Mouse (Mus musculus) midbrain, postnatal 0 days (tissue): ENCODE measurements around the gene Ccn5. TPM values are rescaled to one million over a fixed set of nuclear protein-coding genes. Genes with fewer than 3 reads are reported as not detected.

Source experiments
- ATAC-seq: fragments of 200-750 bp; cut with Nextera tagmentation; 2 replicates; pipeline ENCODE4 v1.8.0; 2017; ENCODE audit warnings: moderate number of reproducible peaks, mild to moderate bottlenecking, moderate TSS enrichment, moderate library complexity; ENCODE audit not compliant: low FRiP score
- DNase-seq: peaks from one replicate; pipeline ENCODE4 v3.0.0-alpha.2; 2015; ENCODE audit warnings: low spot score
- H3K27ac ChIP-seq: fragments of 300-500 bp; sonication (generic); 2 replicates; pipeline ENCODE4 v1.5.1; 2014; ENCODE audit warnings: low read depth, mild to moderate bottlenecking, low read length, mixed read lengths
- H3K27me3 ChIP-seq: fragments of 300-500 bp; sonication (generic); 2 replicates; pipeline ENCODE4 v1.6.1; 2014; ENCODE audit warnings: low read length, control low read depth, mixed read lengths; ENCODE audit not compliant: insufficient read depth
- H3K36me3 ChIP-seq: fragments of 300-500 bp; sonication (generic); 2 replicates; pipeline ENCODE4 v1.6.1; 2014; ENCODE audit warnings: low read length, control low read depth, mixed read lengths; ENCODE audit not compliant: insufficient read depth
- H3K4me1 ChIP-seq: fragments of 300-500 bp; sonication (generic); 2 replicates; pipeline ENCODE4 v1.6.1; 2014; ENCODE audit warnings: mild to moderate bottlenecking, control low read depth, antibody characterized with exemption, low read length, mixed read lengths; ENCODE audit not compliant: insufficient read depth
- H3K4me2 ChIP-seq: fragments of 300-500 bp; sonication (generic); 2 replicates; pipeline ENCODE4 v1.6.1; 2014; ENCODE audit warnings: low read depth, mild to moderate bottlenecking, low read length, mixed read lengths; ENCODE audit not compliant: poor library complexity, severe bottlenecking
- H3K4me3 ChIP-seq: fragments of 300-500 bp; sonication (generic); 2 replicates; pipeline ENCODE4 v1.5.1; 2014; ENCODE audit warnings: low read depth, mild to moderate bottlenecking, low read length, moderate library complexity
- H3K9ac ChIP-seq: fragments of 300-500 bp; sonication (generic); replicated peaks from 2 replicates; pipeline ENCODE4 v1.6.1; 2014; ENCODE audit warnings: mild to moderate bottlenecking, low read length, moderate library complexity, mixed read lengths; ENCODE audit not compliant: poor library complexity, severe bottlenecking
- H3K9me3 ChIP-seq: fragments of 300-500 bp; sonication (generic); 2 replicates; pipeline ENCODE4 v1.6.1; 2016; ENCODE audit warnings: low read length, control low read depth
- CTCF ChIP-seq: IDR thresholded peaks from 2 replicates; pipeline ENCODE4 v1.5.1; 2016; ENCODE audit warnings: antibody characterized with exemption, mild to moderate bottlenecking
- WGBS: fragments of 180-500 bp; shearing (Covaris S2); extraction: QIAGEN DNeasy Blood & Tissue Kit; methylation state at CpG from one replicate; pipeline ENCODE4 v1.1.7; 2014; 5-methylcytosine and 5-hydroxymethylcytosine counted together
- polyA plus RNA-seq: library from polyadenylated mRNA; unstranded; fragments of >200 nt; fragmentation: Nextera tagmentation; extraction: Ambion mirVana; gene quantifications from 2 replicates; pipeline ENCODE4 v1.2.1, GENCODE M21; 2015
- total RNA-seq: library from RNA; depleted of rRNA; stranded (reverse); fragments of >200 nt; gene quantifications from 2 replicates; pipeline ENCODE4 v1.2.3, GENCODE M21; 2014

The Ccn5 gene
- total and polyA plus RNA-seq, 2 experiments from 2014 or later, result 0.22 to 0.32 TPM

DNA sequence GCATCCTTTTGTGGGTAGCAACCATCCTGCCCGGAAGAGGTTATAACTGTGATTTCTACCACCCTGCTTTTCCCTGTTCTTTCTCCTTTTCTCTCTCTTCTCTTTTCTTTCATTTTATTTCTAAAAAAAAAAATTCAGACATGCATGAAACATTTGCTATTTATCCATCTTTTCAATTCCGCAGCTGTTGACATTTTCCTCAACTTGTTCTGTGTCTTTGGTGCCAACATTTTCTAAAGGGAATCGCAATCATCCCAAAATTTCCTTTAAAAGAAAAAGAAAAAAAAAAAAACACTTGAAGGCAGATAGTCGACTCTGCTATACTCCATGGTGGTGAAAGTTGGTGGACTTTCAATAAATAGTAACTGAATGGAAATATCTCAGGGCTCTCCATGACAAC lies 11.5 kb upstream of the Ccn5 start:
- H3K4me2 ChIP-seq, result no peak overlapping the region
- H3K27me3 ChIP-seq, result no peaks in the 10 kb centered on the region; the same call in 1 of the 2 replicates
- no peak overlapping the region for H3K9ac ChIP-seq
- no peak for DNase-seq
- no peak overlapping the region for H3K4me3 ChIP-seq
- H3K9me3 ChIP-seq, result no peaks in the 10 kb centered on the region
- no peak for TF ChIP-seq CTCF
- no peaks in the 10 kb centered on the region for H3K4me1 ChIP-seq
- WGBS, result 90% methylated on average over 4 of the region's 4 CpGs
- no peaks in the 10 kb centered on the region for H3K36me3 ChIP-seq
- ATAC-seq, result no peak
- no peak overlapping the region for H3K27ac ChIP-seq

DNA sequence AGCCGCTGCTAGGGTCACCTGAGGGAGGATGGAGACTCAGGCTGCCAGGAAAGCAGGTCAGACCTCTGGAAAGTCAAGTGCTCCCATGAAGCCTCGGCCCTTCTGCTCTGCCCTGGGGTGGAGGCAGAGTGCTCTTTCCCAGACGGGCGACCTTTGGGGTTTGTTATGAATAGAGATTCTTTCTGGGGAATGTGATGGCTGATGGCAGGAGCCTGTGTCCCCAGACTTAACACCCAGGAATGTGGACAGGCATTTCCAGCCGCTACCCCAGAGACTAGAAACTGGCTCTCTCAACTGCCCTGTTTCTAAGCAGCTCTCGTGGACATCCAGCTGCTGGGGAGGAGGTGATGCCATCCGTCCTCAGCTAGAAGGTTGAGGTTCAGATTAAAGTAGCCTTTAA lies 11.0 kb upstream of the Ccn5 start:
- no peaks in the 10 kb centered on the region for H3K9me3 ChIP-seq
- H3K4me3 ChIP-seq, result no peak overlapping the region
- WGBS, result 70% methylated on average over 7 of the region's 7 CpGs
- H3K4me2 ChIP-seq, result no peak overlapping the region
- H3K9ac ChIP-seq, result no peak overlapping the region
- no peaks in the 10 kb centered on the region for H3K4me1 ChIP-seq
- no peaks in the 10 kb centered on the region; the same call in 1 of the 2 replicates for H3K27me3 ChIP-seq
- ATAC-seq (no peak), DNase-seq (no peak)
- no peak overlapping the region for H3K27ac ChIP-seq
- no peaks in the 10 kb centered on the region for H3K36me3 ChIP-seq
- no peak for TF ChIP-seq CTCF

DNA sequence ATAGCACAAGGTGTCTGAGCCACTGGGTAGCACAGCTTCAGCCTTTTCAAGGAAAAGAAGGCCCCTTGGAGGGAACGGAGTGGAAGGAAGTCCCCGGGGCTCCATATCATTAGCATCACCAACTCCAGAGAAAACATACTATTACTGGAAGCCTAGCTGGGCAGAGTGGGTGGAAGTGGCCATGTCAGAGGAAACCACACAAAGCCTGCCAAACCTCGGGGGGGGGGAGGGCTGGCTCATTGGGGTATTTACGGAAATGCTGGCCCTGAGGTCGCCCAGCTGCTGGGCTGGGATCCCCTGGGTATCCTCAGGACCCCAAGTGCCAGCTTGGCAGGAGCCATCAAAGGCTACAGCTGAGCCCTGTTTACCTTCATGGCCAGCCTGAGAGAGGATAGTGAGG lies 7.6 kb upstream of the Ccn5 start:
- H3K9ac ChIP-seq, result no peak overlapping the region
- H3K4me1 ChIP-seq, result no peaks in the 10 kb centered on the region
- 56% methylated on average over 5 of the region's 5 CpGs for WGBS
- H3K36me3 ChIP-seq, result no peaks in the 10 kb centered on the region
- no peaks in the 10 kb centered on the region; the same call in 1 of the 2 replicates for H3K27me3 ChIP-seq
- no peaks in the 10 kb centered on the region for H3K9me3 ChIP-seq
- DNase-seq (no peak), ATAC-seq (no peak)
- no peak overlapping the region for H3K4me3 ChIP-seq
- no peak overlapping the region for H3K27ac ChIP-seq
- H3K4me2 ChIP-seq, result no peak overlapping the region
- no peak for TF ChIP-seq CTCF

DNA sequence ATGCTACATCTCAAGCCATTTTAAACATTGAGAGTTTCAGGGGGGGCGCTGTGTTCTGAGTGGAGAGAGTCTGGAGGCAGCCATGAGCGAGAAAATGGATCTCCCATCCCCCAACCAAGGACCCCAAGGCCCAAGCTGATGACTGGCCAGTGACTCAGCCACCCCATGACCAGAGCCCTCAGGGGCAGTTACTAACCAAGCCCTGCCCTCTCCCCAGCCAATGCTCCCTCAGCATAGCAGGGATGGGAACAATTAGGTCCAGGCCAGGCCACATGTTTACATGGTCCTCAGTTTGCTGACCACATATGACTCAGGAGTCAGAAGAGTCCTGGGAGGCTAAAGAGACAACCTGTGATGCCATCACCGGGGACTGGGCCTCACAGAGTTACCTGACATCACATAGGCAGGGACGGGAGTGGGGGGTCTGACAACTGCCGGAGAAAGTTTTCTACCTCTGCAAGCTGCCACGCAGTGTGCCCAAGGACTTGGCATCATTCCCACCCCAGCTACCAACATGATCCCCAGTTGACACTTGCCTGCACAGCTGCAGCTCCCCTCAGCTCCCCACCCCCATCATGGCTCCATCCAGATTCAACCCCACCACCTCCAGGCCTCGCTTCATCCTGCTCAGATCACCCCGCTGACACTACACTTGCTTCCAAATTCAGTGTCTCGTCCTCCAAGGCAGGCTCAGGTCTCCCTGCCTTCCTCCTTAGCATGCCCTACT lies 5.8 kb upstream of the Ccn5 start:
- no peak overlapping the region for H3K4me2 ChIP-seq
- H3K27me3 ChIP-seq, result no peaks in the 10 kb centered on the region; the same call in 1 of the 2 replicates
- H3K4me3 ChIP-seq, result no peak overlapping the region
- H3K4me1 ChIP-seq, result no peaks in the 10 kb centered on the region
- H3K9me3 ChIP-seq, result no peaks in the 10 kb centered on the region
- WGBS, result 87% methylated on average over 9 of the region's 9 CpGs
- ATAC-seq, result no peak
- no peaks in the 10 kb centered on the region for H3K36me3 ChIP-seq
- H3K27ac ChIP-seq, result no peak overlapping the region
- no peak for TF ChIP-seq CTCF
- no peak overlapping the region for H3K9ac ChIP-seq
- no peak for DNase-seq

DNA sequence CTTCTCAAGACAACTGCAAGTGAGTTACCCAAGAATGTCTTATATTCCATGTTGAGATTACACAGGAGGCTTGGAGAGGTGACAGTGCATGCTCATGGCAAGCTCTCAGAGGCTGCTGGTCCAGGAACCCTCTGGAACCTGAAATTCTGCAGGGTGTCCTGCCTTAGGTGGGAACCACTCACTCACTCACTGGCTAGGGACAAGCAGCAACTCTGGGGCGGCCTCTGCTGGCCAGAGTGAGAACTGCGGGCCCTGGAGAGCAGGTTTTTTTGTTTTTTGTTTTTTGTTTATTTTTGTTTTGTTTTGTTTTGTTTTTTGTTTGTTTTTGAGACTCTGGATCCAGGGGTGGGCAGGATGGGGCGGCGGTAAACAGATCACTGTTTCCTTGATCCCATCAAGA lies 2.6 kb downstream of the Ccn5 start:
- Histone ChIP-seq H3K36me3 (no peaks in the 10 kb centered on the region), H3K9ac (no peak overlapping the region), H3K4me2 (no peak overlapping the region), H3K27me3 (no peaks in the 10 kb centered on the region), H3K4me3 (no peak overlapping the region), H3K4me1 (no peaks in the 10 kb centered on the region), H3K27ac (no peak overlapping the region), H3K9me3 (no peaks in the 10 kb centered on the region)
- TF ChIP-seq CTCF, result peak; percentile 92
- peak; percentile 32 for DNase-seq
- WGBS, result 13% methylated on average over 4 of the region's 4 CpGs
- no peak for ATAC-seq

DNA sequence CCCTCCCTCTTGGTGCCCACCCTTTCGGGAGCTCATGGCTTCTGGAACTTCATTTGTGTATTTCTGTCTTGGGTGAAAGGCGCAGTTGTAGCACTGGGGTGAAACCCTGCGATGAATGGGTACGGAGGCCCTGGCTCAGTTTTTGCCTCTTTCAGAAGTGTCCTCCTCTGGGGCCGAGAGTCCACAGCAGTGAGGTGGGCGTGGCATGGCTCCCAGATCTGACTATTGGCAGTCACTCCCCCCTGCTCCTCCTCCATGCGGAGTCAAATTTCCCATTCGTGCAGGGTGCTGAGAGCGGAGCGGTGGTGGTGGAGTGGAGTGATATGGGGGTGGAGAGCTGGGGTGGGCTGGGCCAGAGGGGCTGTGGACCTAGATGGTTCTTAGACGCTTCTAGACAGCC lies 3.1 kb downstream of the Ccn5 start:
- no peak overlapping the region for H3K27ac ChIP-seq
- H3K4me1 ChIP-seq, result no peaks in the 10 kb centered on the region
- no peak overlapping the region for H3K9ac ChIP-seq
- no peak overlapping the region for H3K4me3 ChIP-seq
- no peak for TF ChIP-seq CTCF
- no peaks in the 10 kb centered on the region for H3K36me3 ChIP-seq
- H3K4me2 ChIP-seq, result no peak overlapping the region
- H3K9me3 ChIP-seq, result no peaks in the 10 kb centered on the region
- ATAC-seq (no peak), DNase-seq (no peak)
- WGBS, result 33% methylated on average over 11 of the region's 11 CpGs
- no peaks in the 10 kb centered on the region; the same call in 1 of the 2 replicates for H3K27me3 ChIP-seq
